Mouse (Mus musculus) C2C12 (cell line): Measurements from ENCODE around the gene Ccdc151.

Experiments
- CEBPB ChIP-seq: IDR thresholded peaks from one replicate; pipeline ENCODE4 v1.6.1; 2011; ENCODE audit warnings: low read depth, mild to moderate bottlenecking, control low read depth, moderate library complexity
- CTCF ChIP-seq: IDR thresholded peaks from one replicate; pipeline ENCODE4 v1.5.1; 2011; ENCODE audit not compliant: control insufficient read depth, insufficient read depth, insufficient read length
- MYOD1 ChIP-seq: IDR thresholded peaks from one replicate; pipeline ENCODE4 v1.6.1; 2011; ENCODE audit warnings: low read depth; ENCODE audit not compliant: control insufficient read depth, insufficient read length
- MYOG ChIP-seq: IDR thresholded peaks from one replicate; pipeline ENCODE4 v1.6.1; 2011; ENCODE audit not compliant: control insufficient read depth, insufficient read length; ENCODE audit errors: extremely low read depth
- USF1 ChIP-seq: IDR thresholded peaks from one replicate; pipeline ENCODE4 v1.6.1; 2011; ENCODE audit warnings: low read depth, mild to moderate bottlenecking, control low read depth, moderate library complexity

DNA sequence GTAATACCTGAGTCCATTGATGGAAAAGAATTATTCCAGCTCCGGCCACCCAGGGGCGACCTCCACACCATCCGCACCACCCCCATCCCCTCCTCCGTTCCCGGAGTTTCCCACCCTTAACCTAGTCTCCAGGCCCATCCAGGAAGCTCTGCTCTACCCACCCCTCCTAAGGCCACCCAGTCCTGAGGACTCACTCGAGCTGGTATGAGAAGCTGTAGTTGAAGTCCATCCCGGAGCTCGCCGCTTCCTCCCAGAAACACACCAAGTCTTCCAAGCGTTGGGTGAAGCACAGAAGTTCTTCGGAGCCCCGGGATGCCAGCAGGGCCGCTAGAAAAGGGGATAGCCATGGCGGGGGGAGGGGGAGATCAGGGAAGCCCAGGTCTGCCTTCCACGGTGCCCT, 40.4 kb downstream of the Ccdc151 start:
- no peak for TF ChIP-seq MYOG
- TF ChIP-seq CTCF = no peak
- no peak for TF ChIP-seq USF1
- TF ChIP-seq MYOD1 = no peak
- TF ChIP-seq CEBPB = no peak
